Mouse (Mus musculus) retina, postnatal 7 days (tissue): ENCODE measurements around the gene Gpcpd1.

ENCODE experiments used
- DNase-seq: peaks from one replicate; pipeline ENCODE4 v3.0.0-alpha.2; 2012; ENCODE audit warnings: low read depth, low spot score

The Gpcpd1 gene

GRCm38 (mm10) chr2:132485454-132485853 is 102.1 kb downstream of the Gpcpd1 start:
- DNase-seq = peak; percentile 33

DNA sequence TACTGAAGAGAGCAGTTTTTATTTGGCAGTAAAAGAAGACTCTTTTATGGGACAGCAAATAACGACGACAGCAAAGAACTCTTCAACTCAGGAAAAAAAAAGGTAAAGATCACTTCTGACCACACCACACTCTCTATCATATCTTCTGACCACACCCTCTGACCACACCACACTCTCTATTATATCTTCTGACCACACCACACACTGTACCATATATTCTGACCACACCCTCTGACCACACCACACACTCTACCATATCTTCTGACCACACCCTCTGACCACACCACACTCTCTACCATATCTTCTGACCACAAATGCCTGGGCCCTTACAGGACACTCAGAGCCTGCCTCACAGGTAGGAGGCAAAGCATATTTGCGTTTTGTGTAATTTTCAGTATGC is 106.0 kb downstream of the Gpcpd1 start:
- DNase-seq = no peak
